19 mouse cellular contexts compared by ENCODE assay signal in the genomic region with DNA sequence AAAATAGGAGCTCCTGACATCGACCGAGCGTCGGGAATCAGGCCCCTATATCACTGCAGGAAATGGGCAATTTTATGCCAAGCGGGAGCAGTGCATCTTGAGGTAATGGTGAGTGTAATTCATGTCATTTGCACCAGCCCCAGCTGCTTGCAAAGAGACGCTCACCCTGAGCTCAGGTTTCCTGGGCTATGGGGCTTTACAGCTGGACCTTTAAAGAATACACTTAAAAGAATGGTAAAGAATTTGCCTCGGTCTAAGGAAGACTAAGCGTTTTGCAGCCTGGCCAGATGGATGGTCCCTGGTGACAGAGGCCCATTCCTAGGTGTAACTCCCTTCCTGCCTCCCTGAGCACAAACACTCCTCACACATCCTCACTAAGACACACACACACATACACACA.
"Had no signal": no experiment of that assay in that cellular context is flagged by ENCODE, and none has a peak within 500 bp of the region (broad histone marks: within the 10 kb centered on the region; RNA-seq: fewer than 3 reads in every experiment).

No protein-coding gene starts in this region.

- H3K4me1 ChIP-seq: intestine, embryonic 15.5 days had no signal

- H3K36me3 ChIP-seq: intestine, embryonic 15.5 days; limb, embryonic 15.5 days had no signal

- H3K9me3 ChIP-seq: intestine, embryonic 15.5 days; limb, embryonic 15.5 days had no signal

- H3K27me3 ChIP-seq: intestine, embryonic 15.5 days; limb, embryonic 15.5 days had no signal

- H3K9ac ChIP-seq: intestine, embryonic 15.5 days; limb, embryonic 15.5 days; liver, embryonic 14.5 days; liver, postnatal 0 days; lung, embryonic 14.5 days had no signal

- ATAC-seq: hindbrain, embryonic 16.5 days; intestine, embryonic 15.5 days; liver, postnatal 0 days; lung, postnatal 0 days had no signal

- DNase-seq: kidney, adult 11 months; kidney, postnatal 10 days; layer of hippocampus, adult 9-11 months; liver, postnatal 0 days; lung, embryonic 14.5 days; midbrain, embryonic 14.5 days; retina, postnatal 1 day; right cerebral cortex, postnatal 25 days; thymus, adult 18-20 months; thymus, postnatal 36 days had no signal

- H3K4me3 ChIP-seq: intestine, embryonic 15.5 days; layer of hippocampus, adult 2 months; limb, embryonic 15.5 days had no signal

- H3K4me2 ChIP-seq: intestine, embryonic 15.5 days; limb, embryonic 15.5 days; liver, embryonic 11.5 days; lung, embryonic 14.5 days; midbrain, embryonic 11.5 days had no signal

- H3K27ac ChIP-seq: intestine, embryonic 15.5 days; layer of hippocampus, adult 2 months; limb, embryonic 15.5 days; liver, embryonic 14.5 days; macrophage had no signal
